Mouse (Mus musculus) lung, embryonic 14.5 days (tissue): ENCODE data around the gene Git1. TPM values are rescaled to one million over a fixed set of nuclear protein-coding genes. Genes with fewer than 3 reads are reported as not detected.

Source experiments
- ATAC-seq: fragments of 200-750 bp; cut with Nextera tagmentation; 2 replicates; pipeline ENCODE4 v1.8.0; 2017; ENCODE audit warnings: mild to moderate bottlenecking, moderate TSS enrichment, moderate library complexity; ENCODE audit not compliant: insufficient read depth
- DNase-seq: peaks from one replicate; pipeline ENCODE4 v3.0.0-alpha.2; 2015
- H3K27ac ChIP-seq: fragments of 300-500 bp; sonication (generic); 2 replicates; pipeline ENCODE4 v1.5.1; 2014; ENCODE audit warnings: low read depth, mild to moderate bottlenecking, moderate library complexity
- H3K27me3 ChIP-seq: fragments of 300-500 bp; sonication (generic); 2 replicates; pipeline ENCODE4 v1.6.1; 2014; ENCODE audit warnings: low read length, control low read depth; ENCODE audit not compliant: insufficient read depth
- H3K36me3 ChIP-seq: fragments of 300-500 bp; sonication (generic); 2 replicates; pipeline ENCODE4 v1.6.1; 2014; ENCODE audit warnings: control low read depth; ENCODE audit not compliant: insufficient read depth
- H3K4me1 ChIP-seq: fragments of 300-500 bp; sonication (generic); 2 replicates; pipeline ENCODE4 v1.6.1; 2014; ENCODE audit warnings: antibody characterized with exemption, control low read depth; ENCODE audit not compliant: insufficient read depth
- H3K4me2 ChIP-seq: fragments of 300-500 bp; sonication (generic); 2 replicates; pipeline ENCODE4 v1.6.1; 2014; ENCODE audit warnings: mild to moderate bottlenecking
- H3K4me3 ChIP-seq: fragments of 300-500 bp; sonication (generic); 2 replicates; pipeline ENCODE4 v1.5.1; 2014; ENCODE audit warnings: low read depth, low read length
- H3K9ac ChIP-seq: fragments of 300-500 bp; sonication (generic); 2 replicates; pipeline ENCODE4 v1.6.1; 2014
- H3K9me3 ChIP-seq: fragments of 300-500 bp; sonication (generic); 2 replicates; pipeline ENCODE4 v1.6.1; 2016; ENCODE audit warnings: low read depth, low read length, control low read depth
- CTCF ChIP-seq: IDR thresholded peaks from 2 replicates; pipeline ENCODE4 v1.5.1; 2016; ENCODE audit warnings: antibody characterized with exemption, low read depth
- WGBS: fragments of 180-500 bp; shearing (Covaris S2); extraction: QIAGEN DNeasy Blood & Tissue Kit; methylation state at CpG from one replicate; pipeline ENCODE4 v1.1.7; 2014; 5-methylcytosine and 5-hydroxymethylcytosine counted together
- polyA plus RNA-seq: library from polyadenylated mRNA; unstranded; fragments of >200 nt; fragmentation: Nextera tagmentation; extraction: Ambion mirVana; gene quantifications from 2 replicates; pipeline ENCODE4 v1.2.1, GENCODE M21; 2014

Git1 gene
- polyA plus RNA-seq, 1 experiment from 2014 or later = 21.1 TPM

GRCm38 (mm10) chr11:77501971-77502370 lies 8.6 kb downstream of the Git1 start:
- Histone ChIP-seq H3K27ac (no peak overlapping the region), H3K4me1 (peaks cover 7% of the 10 kb centered on the region), H3K9ac (no peak overlapping the region), H3K27me3 (no peaks in the 10 kb centered on the region), H3K9me3 (no peaks in the 10 kb centered on the region), H3K4me3 (no peak overlapping the region), H3K36me3 (peaks cover 79% of the 10 kb centered on the region), H3K4me2 (no peak overlapping the region)
- DNase-seq (no peak), ATAC-seq (no peak)
- 92% methylated on average over 4 of the region's 4 CpGs for WGBS
- no peak for TF ChIP-seq CTCF

DNA sequence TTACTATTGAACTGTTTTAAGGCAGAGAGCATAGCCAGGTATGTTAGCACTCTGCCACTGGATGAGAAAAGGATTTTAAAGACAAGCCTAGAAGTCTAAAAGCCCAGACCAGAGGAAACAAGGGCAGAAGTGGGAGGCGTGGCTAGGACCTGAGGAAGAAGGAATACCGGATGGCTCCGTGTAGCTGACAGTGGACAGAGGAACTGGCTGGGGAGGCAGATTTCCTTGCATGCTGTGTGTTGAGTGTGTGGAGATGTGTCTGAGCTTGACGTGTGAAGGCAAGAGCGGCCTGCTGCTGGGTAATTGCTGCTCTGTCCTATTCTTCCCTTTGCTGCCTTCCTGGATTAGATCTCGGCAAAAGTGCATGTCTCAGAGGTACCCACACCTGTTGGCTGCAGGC lies 9.1 kb downstream of the Git1 start:
- no peak for DNase-seq
- H3K9me3 ChIP-seq = no peaks in the 10 kb centered on the region
- peaks cover 84% of the 10 kb centered on the region for H3K36me3 ChIP-seq
- no peak for ATAC-seq
- no peak overlapping the region for H3K27ac ChIP-seq
- 67% methylated on average over 6 of the region's 6 CpGs for WGBS
- H3K27me3 ChIP-seq = no peaks in the 10 kb centered on the region
- no peak overlapping the region for H3K9ac ChIP-seq
- TF ChIP-seq CTCF = no peak
- H3K4me1 ChIP-seq = peaks cover 3% of the 10 kb centered on the region; the same call in 1 of the 2 replicates
- no peak overlapping the region for H3K4me2 ChIP-seq
- no peak overlapping the region for H3K4me3 ChIP-seq

GRCm38 (mm10) chr11:77503511-77503910 lies 10.1 kb downstream of the Git1 start:
- DNase-seq (no peak), ATAC-seq (no peak)
- Histone ChIP-seq H3K4me3 (no peak overlapping the region), H3K27me3 (no peaks in the 10 kb centered on the region), H3K4me1 (peaks cover 4% of the 10 kb centered on the region; the same call in 1 of the 2 replicates), H3K36me3 (peaks cover 89% of the 10 kb centered on the region), H3K9ac (no peak overlapping the region), H3K9me3 (no peaks in the 10 kb centered on the region), H3K4me2 (no peak overlapping the region), H3K27ac (no peak overlapping the region)
- TF ChIP-seq CTCF = no peak
- 77% methylated on average over 3 of the region's 3 CpGs for WGBS

- Histone ChIP-seq H3K27ac (no peak overlapping the region), H3K9me3 (no peaks in the 10 kb centered on the region), H3K27me3 (no peaks in the 10 kb centered on the region), H3K4me1 (peaks cover 5% of the 10 kb centered on the region; the same call in 1 of the 2 replicates), H3K4me3 (no peak overlapping the region), H3K36me3 (peaks cover 90% of the 10 kb centered on the region), H3K4me2 (no peak overlapping the region), H3K9ac (no peak overlapping the region)
- DNase-seq (no peak), ATAC-seq (no peak)
- no peak for TF ChIP-seq CTCF
- WGBS = 87% methylated on average over 19 of the region's 19 CpGs
These were observed 11.0 kb downstream of the Git1 start for GRCm38 (mm10) chr11:77504377-77504776.

DNA sequence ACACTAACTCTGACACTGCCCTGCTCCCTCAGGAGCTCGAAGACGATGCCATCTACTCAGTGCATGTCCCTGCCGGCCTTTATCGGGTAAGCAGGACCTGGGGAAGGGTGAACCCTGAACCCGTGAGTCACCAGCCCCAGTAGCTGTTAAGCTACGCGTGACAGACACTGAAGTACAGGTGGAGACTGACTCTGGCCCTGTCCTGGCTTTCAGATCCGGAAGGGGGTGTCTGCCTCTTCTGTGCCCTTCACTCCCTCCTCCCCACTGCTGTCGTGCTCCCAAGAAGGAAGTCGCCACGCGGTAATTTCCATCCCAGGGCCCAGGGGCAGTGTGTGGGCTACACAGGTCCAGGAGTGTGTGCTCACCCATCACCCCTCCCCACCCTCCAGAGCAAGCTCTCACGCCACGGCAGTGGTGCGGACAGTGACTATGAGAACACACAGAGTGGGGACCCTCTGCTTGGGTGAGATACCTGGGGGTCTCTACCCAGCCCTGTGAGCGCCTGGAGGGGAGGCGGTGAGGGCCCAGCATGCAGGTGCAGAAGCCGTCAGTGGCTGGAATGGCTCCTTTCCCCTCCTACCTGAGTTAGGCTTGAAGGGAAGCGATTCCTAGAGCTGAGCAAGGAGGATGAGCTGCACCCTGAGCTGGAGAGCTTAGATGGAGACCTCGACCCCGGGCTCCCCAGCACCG lies 12.1 kb downstream of the Git1 start:
- 87% methylated on average over 22 of the region's 22 CpGs for WGBS
- H3K9ac ChIP-seq = no peak overlapping the region
- H3K27ac ChIP-seq = no peak overlapping the region
- no peaks in the 10 kb centered on the region for H3K27me3 ChIP-seq
- no peak overlapping the region for H3K4me3 ChIP-seq
- peaks cover 87% of the 10 kb centered on the region for H3K36me3 ChIP-seq
- ATAC-seq = no peak
- H3K4me2 ChIP-seq = no peak overlapping the region
- DNase-seq = no peak
- H3K4me1 ChIP-seq = peaks cover 5% of the 10 kb centered on the region; the same call in 1 of the 2 replicates
- no peak for TF ChIP-seq CTCF
- H3K9me3 ChIP-seq = no peaks in the 10 kb centered on the region

DNA sequence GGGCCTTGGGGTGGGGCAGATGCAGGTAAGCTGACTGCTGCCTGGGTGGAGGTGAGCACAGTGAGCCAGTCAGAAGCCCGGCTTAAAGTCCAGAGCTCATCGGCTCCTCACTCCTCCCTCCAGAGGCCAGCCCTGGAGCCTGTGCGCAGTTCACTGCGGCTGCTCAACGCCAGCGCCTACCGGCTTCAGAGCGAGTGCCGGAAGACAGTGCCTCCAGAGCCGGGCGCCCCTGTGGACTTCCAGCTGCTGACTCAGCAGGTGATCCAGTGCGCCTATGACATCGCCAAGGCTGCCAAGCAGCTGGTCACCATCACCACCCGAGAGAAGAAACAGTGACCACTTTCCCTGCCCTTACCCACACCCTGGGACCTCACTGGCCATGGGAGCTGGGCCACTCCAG lies 12.9 kb downstream of the Git1 start:
- WGBS = 84% methylated on average over 14 of the region's 14 CpGs
- Histone ChIP-seq H3K4me1 (peaks cover 5% of the 10 kb centered on the region; the same call in 1 of the 2 replicates), H3K36me3 (peaks cover 84% of the 10 kb centered on the region), H3K9ac (no peak overlapping the region), H3K9me3 (no peaks in the 10 kb centered on the region), H3K4me3 (no peak overlapping the region), H3K4me2 (no peak overlapping the region), H3K27me3 (no peaks in the 10 kb centered on the region), H3K27ac (no peak overlapping the region)
- ATAC-seq (no peak), DNase-seq (no peak)
- no peak for TF ChIP-seq CTCF

DNA sequence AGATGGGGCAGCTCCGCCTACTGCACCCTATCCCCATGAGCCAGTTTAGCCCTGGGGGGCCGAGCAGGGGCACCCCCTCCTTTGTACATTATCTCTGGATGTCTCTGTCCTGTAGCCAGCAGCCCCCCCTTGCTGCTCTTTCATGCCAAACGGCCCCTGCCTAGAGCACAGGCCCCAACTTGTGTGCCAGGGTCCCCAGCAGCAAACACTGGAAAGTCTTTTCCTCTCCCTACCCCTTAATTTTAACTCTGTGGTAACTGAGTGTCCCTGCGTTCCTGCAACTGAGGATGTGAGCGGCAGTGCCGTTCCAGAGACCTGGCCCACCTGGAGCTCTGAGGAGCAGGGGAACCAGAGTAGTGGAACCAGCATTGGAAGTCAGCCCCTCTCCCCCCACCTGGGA lies 13.6 kb downstream of the Git1 start:
- no peak overlapping the region for H3K4me2 ChIP-seq
- no peaks in the 10 kb centered on the region for H3K9me3 ChIP-seq
- no peak overlapping the region for H3K27ac ChIP-seq
- no peak overlapping the region for H3K9ac ChIP-seq
- no peak for TF ChIP-seq CTCF
- H3K36me3 ChIP-seq = peaks cover 79% of the 10 kb centered on the region
- ATAC-seq (no peak), DNase-seq (no peak)
- 77% methylated on average over 6 of the region's 6 CpGs for WGBS
- peaks cover 8% of the 10 kb centered on the region; the same call in 1 of the 2 replicates for H3K4me1 ChIP-seq
- H3K27me3 ChIP-seq = no peaks in the 10 kb centered on the region
- H3K4me3 ChIP-seq = no peak overlapping the region
